Mouse (Mus musculus) heart, adult 2 months (tissue): ENCODE measurements at regions not wholly inside any gene's neighbourhood (a gene's known extent, or its start where the extent isn't known, plus 50 kb on each side); places are given as distances from the start of the nearest gene placed in this dataset.

Source experiments
- DNase-seq, 2 experiments: peaks; one replicate each; pipeline ENCODE4 v3.0.0; 2021
- H3K27ac ChIP-seq: fragments of 200-600 bp; 2 replicates; pipeline ENCODE4 v1.8.1; 2022
- H3K27me3 ChIP-seq: fragments of 200-500 bp; 2 replicates; pipeline ENCODE4 v1.6.1; 2012; ENCODE audit warnings: mild to moderate bottlenecking, low read length, inconsistent platforms, mixed read lengths; ENCODE audit not compliant: control insufficient read depth, insufficient read depth
- H3K36me3 ChIP-seq: fragments of 200-500 bp; 2 replicates; pipeline ENCODE4 v1.6.1; 2012; ENCODE audit warnings: low read length, inconsistent platforms; ENCODE audit not compliant: control insufficient read depth, insufficient read depth
- H3K4me1 ChIP-seq: fragments of 200-500 bp; 2 replicates; pipeline ENCODE4 v1.6.1; 2011; ENCODE audit warnings: low read length; ENCODE audit not compliant: control insufficient read depth, insufficient read depth
- H3K4me3 ChIP-seq: fragments of 200-600 bp; 2 replicates; pipeline ENCODE4 v1.8.1; 2022
- H3K79me2 ChIP-seq: fragments of 200-500 bp; replicated peaks from 2 replicates; pipeline ENCODE4 v1.6.1; 2012; ENCODE audit warnings: mild to moderate bottlenecking, inconsistent platforms, low read length, moderate library complexity, mixed read lengths; ENCODE audit not compliant: control insufficient read depth, insufficient read depth
- H3K9ac ChIP-seq: fragments of 200-500 bp; 2 replicates; pipeline ENCODE4 v1.6.1; 2012; ENCODE audit warnings: low read depth, mild to moderate bottlenecking, control low read depth, inconsistent platforms, low read length, mixed read lengths
- CTCF ChIP-seq: fragments of 200-600 bp; IDR thresholded peaks from 2 replicates; pipeline ENCODE4 v1.8.1; 2022; ENCODE audit warnings: antibody characterized with exemption, mild to moderate bottlenecking, moderate library complexity
- EP300 ChIP-seq: fragments of 200-500 bp; IDR thresholded peaks from 2 replicates; pipeline ENCODE4 v1.6.1; 2011; ENCODE audit warnings: low read depth, low read length, control low read depth; ENCODE audit not compliant: insufficient read depth
- POLR2A ChIP-seq: fragments of 200-500 bp; IDR thresholded peaks from 2 replicates; pipeline ENCODE4 v1.6.1; 2011; ENCODE audit warnings: mild to moderate bottlenecking, low read depth, low read length, control low read depth; ENCODE audit not compliant: insufficient read depth
- WGBS: fragments of 180-500 bp; shearing (Covaris S2); methylation state at CpG from one replicate; pipeline ENCODE4 v1.1.7; 2018; 5-methylcytosine and 5-hydroxymethylcytosine counted together
- intact Hi-C: fragments of 180-260 bp; cut with DNase I; formaldehyde crosslinking; loops from one replicate; pipeline ENCODE4 v1.15.1; 2025
- microRNA-seq, 2 experiments: library from miRNA; unstranded; fragments of <30 nt; microRNA quantifications; one replicate each; pipeline ENCODE4 v1.2.0; 2021

- no peak for TF ChIP-seq CTCF
- no peak for TF ChIP-seq POLR2A
- TF ChIP-seq EP300, result no peak
- Histone ChIP-seq H3K9ac (no peak overlapping the region), H3K4me3 (no peak overlapping the region), H3K36me3 (no peaks in the 10 kb centered on the region), H3K27ac (no peak overlapping the region), H3K4me1 (no peaks in the 10 kb centered on the region), H3K79me2 (no peaks in the 10 kb centered on the region), H3K27me3 (no peaks in the 10 kb centered on the region)
- DNase-seq, result no peak
- 88% methylated on average over 3 of the region's 3 CpGs for WGBS
- intact Hi-C loops, result no loop called here
Observed at GRCm38 (mm10) chr1:77315347-77315746, 199.5 kb downstream of the Epha4 start.

DNA sequence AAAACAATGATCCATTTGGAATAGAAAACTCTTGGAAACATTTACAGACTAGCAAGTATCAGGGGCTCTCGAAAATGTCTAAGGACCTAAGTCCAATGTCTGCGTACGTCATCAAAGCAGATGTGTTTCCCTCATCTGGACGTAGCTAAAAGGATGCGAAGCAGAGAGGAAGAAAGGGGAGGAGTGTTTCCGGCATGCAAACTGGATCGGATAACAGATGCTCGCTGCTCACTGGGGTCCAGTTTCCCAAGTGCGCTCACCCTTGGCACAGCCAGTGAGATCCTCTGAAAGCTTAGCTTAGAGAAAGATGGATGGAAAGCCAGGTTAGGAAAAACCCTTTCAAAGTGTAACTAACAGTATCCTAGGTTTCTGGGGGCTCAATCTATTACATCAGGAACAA, 198.7 kb downstream of the Epha4 start:
- no peak overlapping the region for H3K4me3 ChIP-seq
- H3K27me3 ChIP-seq, result no peaks in the 10 kb centered on the region
- H3K9ac ChIP-seq, result no peak overlapping the region
- no peak for TF ChIP-seq CTCF
- TF ChIP-seq POLR2A, result no peak
- H3K79me2 ChIP-seq, result no peaks in the 10 kb centered on the region
- H3K4me1 ChIP-seq, result no peaks in the 10 kb centered on the region
- intact Hi-C loops, result no loop called here
- H3K36me3 ChIP-seq, result no peaks in the 10 kb centered on the region
- no peak for DNase-seq
- 57% methylated on average over 9 of the region's 9 CpGs for WGBS
- H3K27ac ChIP-seq, result no peak overlapping the region

Small RNAs in the stretch of these regions (microRNA-seq; reads per million reads assigned to microRNA genes)
- 0 reads per million in 2 experiments for gene Mir6343
